10 mouse cellular contexts compared by ENCODE assay signal in genomic region chr6:85837307-85837706, GRCm38 (mm10). TPM values are rescaled to one million over a fixed set of nuclear protein-coding genes. Genes with fewer than 3 reads are reported as not detected.
DNase-seq lines count a peak whose midpoint lies in the region; ATAC-seq lines count a peak whose summit lies in the region.
"Not testable (repeated sequence)": the region's sequence is repeated elsewhere in the genome, so short reads cannot be mapped to it uniquely, and the experiment has no call there.
"Had no signal": no experiment of that assay in that cellular context is flagged by ENCODE, and none has a peak within 500 bp of the region (broad histone marks: within the 10 kb centered on the region; RNA-seq: fewer than 3 reads in every experiment).

No protein-coding gene starts in this region.

- H3K9me3 ChIP-seq in forebrain, embryonic 16.5 days (ENCODE audit: control insufficient read depth, low read length); kidney, embryonic 16.5 days (ENCODE audit: low read length); limb, embryonic 12.5 days: not testable (repeated sequence)

- H3K9ac ChIP-seq in forebrain, embryonic 16.5 days (replicated peaks; ENCODE audit: low read depth, low read length); kidney, embryonic 16.5 days (replicated peaks; ENCODE audit: low read length); limb, embryonic 12.5 days (replicated peaks): not testable (repeated sequence)

- H3K4me2 ChIP-seq in forebrain, embryonic 16.5 days (ENCODE audit: low read length): peak overlapping the region; percentile 13
- H3K4me2 ChIP-seq in kidney, embryonic 16.5 days (replicated peaks; ENCODE audit: low read depth, low read length): peak overlapping the region; percentile 23; the same call in 1 of the 2 replicates
- H3K4me2 ChIP-seq in limb, embryonic 12.5 days: peak overlapping the region; percentile 27; the same call in 1 of the 2 replicates

- not testable (repeated sequence) for H3K4me3 ChIP-seq in forebrain, embryonic 16.5 days (replicated peaks; ENCODE audit: low read length); kidney, embryonic 16.5 days (ENCODE audit: low read length); limb, embryonic 12.5 days (replicated peaks)

- not testable (repeated sequence) for H3K27me3 ChIP-seq in forebrain, embryonic 16.5 days (replicated peaks; ENCODE audit: control insufficient read depth, insufficient read depth, low read length); kidney, embryonic 16.5 days (ENCODE audit: insufficient read depth, low read length); limb, embryonic 12.5 days

- ATAC-seq in forebrain, embryonic 16.5 days: peak; percentile 61
- peak; percentile 62; the same call in 1 of the 2 replicates for ATAC-seq in kidney, embryonic 16.5 days (ENCODE audit: low FRiP score, low TSS enrichment)
- ATAC-seq in limb, embryonic 12.5 days (ENCODE audit: insufficient number of reproducible peaks, insufficient read depth, low FRiP score, low TSS enrichment, low read depth): not testable (repeated sequence)

- H3K4me1 ChIP-seq in forebrain, embryonic 16.5 days (replicated peaks; ENCODE audit: control insufficient read depth, insufficient read depth, low read length); kidney, embryonic 16.5 days (ENCODE audit: insufficient read depth, low read length); limb, embryonic 12.5 days (replicated peaks): not testable (repeated sequence)

- 2% methylated on average over 11 of the region's 12 CpGs for WGBS in forebrain, embryonic 16.5 days
- WGBS in kidney, embryonic 16.5 days: 32% methylated on average over 12 of the region's 12 CpGs
- 32% methylated on average over 12 of the region's 12 CpGs for WGBS in limb, embryonic 12.5 days

- H3K36me3 ChIP-seq in forebrain, embryonic 16.5 days (ENCODE audit: control insufficient read depth, insufficient read depth); kidney, embryonic 16.5 days (ENCODE audit: insufficient read depth, low read length); limb, embryonic 12.5 days: not testable (repeated sequence)

- DNase-seq in A20 (ENCODE audit: low read depth, low spot score): peak; percentile 8
- peak; percentile 23 for DNase-seq in cerebellum, adult 9-11 months
- peak; percentile 13 to 37 for DNase-seq in heart, postnatal 14 days
- peak; percentile 64 for DNase-seq in lung, postnatal 36 days
- DNase-seq in retina, postnatal 1 day: peak; percentile 75

- intact Hi-C loops in heart, postnatal 14 days (cut with DNase I): loop anchor here (5.0 kb wide), 2 partner anchors 55 to 170 kb away; no protein-coding TSS in a partner anchor

- H3K27ac ChIP-seq in forebrain, embryonic 16.5 days (ENCODE audit: low read length); kidney, embryonic 16.5 days (ENCODE audit: low read length); limb, embryonic 12.5 days: not testable (repeated sequence)

RNA-seq across cellular contexts. Expression of gene Nat8, which starts 5.4 kb away (rescaled TPM):
- polyA plus RNA-seq in forebrain, embryonic 16.5 days (2015; fragmentation: Nextera tagmentation; extraction: Ambion mirVana): not detected in 2 replicates
- total RNA-seq in heart, postnatal 14 days (2021): not detected
- 2.6 and 4.3 TPM in 2 replicates for polyA plus RNA-seq in kidney, embryonic 16.5 days (2015; fragmentation: Nextera tagmentation; extraction: Ambion mirVana)
- not detected in 2 replicates for polyA plus RNA-seq in limb, embryonic 12.5 days (2016; fragmentation: Nextera tagmentation; extraction: Ambion mirVana)
- total RNA-seq: monocyte, adult 5-6 weeks had no signal
- polyA plus RNA-seq: hindbrain, embryonic 12.5 days had no signal

RNA-seq across cellular contexts. Expression of gene Nat8f5, which starts 16.5 kb away (rescaled TPM):
- polyA plus RNA-seq in forebrain, embryonic 16.5 days (2015; fragmentation: Nextera tagmentation; extraction: Ambion mirVana): not detected in 2 replicates
- total RNA-seq in heart, postnatal 14 days (2021): not detected
- polyA plus RNA-seq in kidney, embryonic 16.5 days (2015; fragmentation: Nextera tagmentation; extraction: Ambion mirVana): 0.32 TPM in 1 of 2 replicates, not detected in the other
- not detected in 2 replicates for polyA plus RNA-seq in limb, embryonic 12.5 days (2016; fragmentation: Nextera tagmentation; extraction: Ambion mirVana)
- total RNA-seq: monocyte, adult 5-6 weeks had no signal
- polyA plus RNA-seq: hindbrain, embryonic 12.5 days had no signal

RNA-seq across cellular contexts. Expression of gene Nat8f6, which starts 16.6 kb away (rescaled TPM):
- polyA plus RNA-seq in forebrain, embryonic 16.5 days (2015; fragmentation: Nextera tagmentation; extraction: Ambion mirVana): not detected in 2 replicates
- total RNA-seq in heart, postnatal 14 days (2021): not detected
- 0.20 TPM in 1 of 2 replicates, not detected in the other for polyA plus RNA-seq in kidney, embryonic 16.5 days (2015; fragmentation: Nextera tagmentation; extraction: Ambion mirVana)
- not detected in 2 replicates for polyA plus RNA-seq in limb, embryonic 12.5 days (2016; fragmentation: Nextera tagmentation; extraction: Ambion mirVana)
- total RNA-seq: monocyte, adult 5-6 weeks had no signal
- polyA plus RNA-seq: hindbrain, embryonic 12.5 days had no signal

RNA-seq across cellular contexts. Expression of gene Nat8f2, which starts 31.7 kb away (rescaled TPM):
- not detected in 2 replicates for polyA plus RNA-seq in forebrain, embryonic 16.5 days (2015; fragmentation: Nextera tagmentation; extraction: Ambion mirVana)
- not detected for total RNA-seq in heart, postnatal 14 days (2021)
- 2.7 and 3.8 TPM in 2 replicates for polyA plus RNA-seq in kidney, embryonic 16.5 days (2015; fragmentation: Nextera tagmentation; extraction: Ambion mirVana)
- polyA plus RNA-seq in limb, embryonic 12.5 days (2016; fragmentation: Nextera tagmentation; extraction: Ambion mirVana): not detected in 2 replicates
- total RNA-seq: monocyte, adult 5-6 weeks had no signal
- polyA plus RNA-seq: hindbrain, embryonic 12.5 days had no signal

Comparison
In these comparisons a context has a peak if more than half of its experiments do, and no peak if none do; other contexts are left out.
1. DNase-seq: peak in every context shown above with its lines; median percentile 75 in retina, postnatal 1 day; 64 in lung, postnatal 36 days; 25 in heart, postnatal 14 days; 23 in cerebellum, adult 9-11 months; 8 in A20.